Mouse (Mus musculus) 416B (cell line): ENCODE measurements at regions not wholly inside any gene's neighbourhood (a gene's known extent, or its start where the extent isn't known, plus 50 kb on each side); places are given as distances from the start of the nearest gene placed in this dataset.
A peak's percentile ranks its signal among the peaks of the same experiment; 100 is the strongest.
"Not testable (repeated sequence)": the region's sequence is repeated elsewhere in the genome, so short reads cannot be mapped to it uniquely, and the experiment has no call there.

ENCODE experiments used
- DNase-seq: peaks from one replicate; pipeline ENCODE4 v3.0.0; 2011; ENCODE audit warnings: low read depth

DNA sequence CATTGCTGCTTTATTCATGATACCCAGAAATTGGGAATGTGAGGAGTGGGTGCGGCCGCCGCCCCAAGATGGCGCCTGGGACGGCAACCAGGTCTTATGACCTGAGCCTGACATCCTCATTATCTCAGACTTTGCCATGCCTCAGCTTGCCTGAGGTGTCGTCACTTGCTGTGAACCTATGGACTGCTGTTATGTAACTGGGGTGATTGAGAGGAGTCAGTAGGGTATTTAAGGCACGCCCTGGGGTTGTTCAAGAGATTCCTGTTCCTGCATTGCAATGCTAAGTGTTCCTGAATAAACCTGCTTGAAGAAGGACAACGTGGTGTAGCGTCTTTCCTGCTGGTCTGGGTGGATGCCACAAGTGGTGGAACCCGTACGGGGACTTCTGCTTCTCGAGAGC, 211.4 kb upstream of the Pou3f2 start:
- no peak for DNase-seq

DNA sequence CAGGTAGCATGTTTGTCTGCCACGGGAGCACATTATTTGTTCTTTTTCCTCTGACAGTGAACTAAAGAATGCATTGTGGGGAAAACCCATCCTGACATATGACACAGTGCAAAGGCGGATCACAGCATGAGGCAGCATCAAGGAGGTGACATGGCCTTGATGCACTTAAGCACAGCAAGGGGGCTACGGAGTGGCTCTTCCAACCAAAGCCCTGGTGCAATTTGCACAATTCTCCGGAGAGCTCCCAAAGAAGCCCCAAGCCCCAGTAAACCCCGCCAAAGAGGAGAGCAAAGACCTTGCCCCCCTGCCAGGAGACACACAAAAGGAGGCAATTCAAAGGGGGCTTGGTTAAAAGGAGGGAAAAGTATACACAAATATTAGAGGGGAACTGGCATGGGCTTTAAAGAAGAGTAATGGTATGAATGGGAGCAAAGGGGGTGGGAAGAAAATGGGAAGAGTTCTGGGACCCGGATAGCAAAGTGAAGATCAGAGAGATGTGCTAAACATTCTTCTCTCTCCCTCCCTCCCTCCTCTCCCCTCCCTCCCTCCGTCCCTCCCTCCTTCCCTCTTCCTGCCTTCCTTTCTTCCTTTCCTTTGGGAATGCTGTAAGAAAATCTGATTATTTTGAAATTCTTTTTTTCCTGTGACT, 179.7 kb upstream of the Pou3f2 start:
- DNase-seq, result no peak

DNA sequence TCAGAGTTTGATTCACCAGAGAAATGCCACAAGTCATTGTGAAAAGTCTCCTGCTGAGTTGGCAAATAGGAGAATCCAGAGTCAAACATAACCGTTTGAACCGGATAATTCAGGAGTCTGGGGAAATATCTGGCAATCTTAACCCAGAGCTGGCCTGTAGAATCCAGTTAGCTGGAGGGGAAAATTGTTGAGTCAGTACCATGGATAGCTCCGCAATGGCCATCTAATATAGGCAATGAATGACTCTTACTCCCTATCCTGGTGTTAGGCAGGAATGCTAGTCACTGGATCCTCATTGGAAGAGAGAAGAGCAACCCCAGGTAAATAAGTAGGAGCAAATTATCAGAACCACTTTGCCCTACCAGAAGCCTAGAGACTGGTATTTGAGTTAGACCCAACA, 157.4 kb upstream of the Pou3f2 start:
- peak; percentile 1 for DNase-seq

DNA sequence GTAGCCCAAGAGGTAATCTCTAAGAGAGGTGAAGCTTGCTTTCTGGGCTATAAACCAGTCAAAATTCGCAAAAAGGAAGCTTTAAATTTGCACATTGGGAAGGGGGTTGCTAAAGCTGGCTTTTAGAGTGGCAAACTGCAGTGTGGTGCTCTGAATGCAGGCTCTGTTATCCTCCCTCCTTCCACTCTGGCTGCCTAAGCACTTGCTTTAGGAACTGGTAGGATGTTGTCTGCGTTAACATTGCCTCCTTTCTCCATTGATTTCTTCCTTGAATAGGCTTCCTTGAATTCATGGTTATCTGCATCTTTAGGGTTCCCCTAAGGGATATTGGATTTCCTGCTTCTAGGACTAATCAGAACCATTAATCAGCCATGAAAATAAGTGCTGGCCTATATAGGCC, 120.8 kb upstream of the Pou3f2 start:
- DNase-seq, result no peak

DNA sequence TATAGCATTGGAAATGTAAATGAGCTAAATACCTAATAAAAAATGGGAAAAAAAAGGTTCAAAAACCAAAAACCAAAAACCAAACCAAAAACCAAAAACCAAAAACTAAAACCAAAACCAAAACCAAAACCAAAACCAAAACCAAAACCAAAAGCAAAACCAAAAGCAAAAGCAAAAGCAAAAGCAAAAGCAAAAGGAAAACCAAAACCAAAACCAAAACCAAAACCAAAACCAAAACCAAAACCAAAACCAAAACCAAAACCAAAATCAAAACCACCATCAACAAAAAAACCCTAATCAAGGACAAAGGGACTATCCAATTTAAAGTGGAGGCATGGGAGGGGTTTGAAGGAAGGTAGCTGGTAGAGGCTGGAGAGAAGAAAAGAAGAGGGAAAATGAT, 114.0 kb upstream of the Pou3f2 start:
- not testable (repeated sequence) for DNase-seq

DNA sequence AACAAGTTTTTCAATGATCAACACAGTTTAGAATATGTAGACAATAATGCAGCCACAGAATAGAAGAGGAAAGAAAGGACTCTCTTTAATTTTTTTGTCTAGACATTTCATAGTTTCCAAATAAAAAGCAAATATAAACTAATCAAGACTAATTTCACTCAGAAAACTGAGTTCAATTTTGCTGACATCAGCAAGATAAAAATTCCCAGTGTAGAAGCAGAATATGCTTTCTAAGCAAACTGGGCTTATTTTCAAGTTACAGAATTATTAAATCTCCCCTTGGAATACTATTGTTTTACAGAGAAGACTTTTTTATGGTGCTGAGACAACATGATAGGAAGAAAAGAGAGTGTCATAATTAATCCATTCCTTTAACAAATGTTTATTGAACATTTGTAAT, 99.0 kb upstream of the Pou3f2 start:
- DNase-seq, result no peak

DNA sequence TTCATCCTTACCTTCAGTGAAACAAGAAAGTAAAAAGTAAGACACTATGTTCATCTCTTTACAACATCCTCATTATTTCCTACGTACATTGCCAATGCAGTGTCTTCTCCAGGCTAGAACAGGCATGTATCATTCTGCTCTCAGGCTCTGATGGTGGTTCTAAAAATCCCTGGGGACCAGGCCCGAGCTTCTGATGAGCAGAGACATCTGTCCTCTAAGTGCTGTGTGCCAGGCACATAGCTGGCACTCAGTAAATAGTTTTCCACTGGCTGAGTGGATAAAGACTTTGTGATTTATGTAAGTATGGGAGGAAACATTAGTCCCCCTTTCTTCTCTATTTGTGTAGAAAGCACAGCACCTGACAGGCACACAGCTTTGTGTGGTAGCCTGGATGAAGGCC, 77.8 kb upstream of the Pou3f2 start:
- DNase-seq, result no peak

DNA sequence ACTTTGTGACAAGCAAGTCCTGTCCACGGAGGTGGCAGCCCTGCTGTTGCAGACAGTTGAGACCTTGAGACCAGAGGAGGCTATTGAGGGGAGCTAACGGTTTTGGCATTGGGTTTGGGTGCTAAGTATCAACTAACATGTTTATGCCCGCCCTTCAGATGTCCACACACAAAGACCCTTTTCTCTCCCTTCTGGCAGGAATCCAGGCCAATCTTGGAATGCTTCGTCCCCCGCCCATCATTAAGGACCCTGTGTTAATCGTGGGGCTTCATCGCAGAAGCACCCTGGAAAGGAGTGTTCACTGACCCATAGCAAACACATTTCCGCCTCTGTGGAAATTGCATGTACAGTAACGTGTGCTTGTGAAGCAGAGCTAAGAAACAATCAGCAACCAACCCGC, 76.4 kb upstream of the Pou3f2 start:
- DNase-seq, result no peak
